Mouse (Mus musculus) ovary, postnatal 36 days (tissue): ENCODE measurements at regions not wholly inside any gene's neighbourhood (a gene's known extent, or its start where the extent isn't known, plus 50 kb on each side); places are given as distances from the start of the nearest gene placed in this dataset.
"Not testable (repeated sequence)": the region's sequence is repeated elsewhere in the genome, so short reads cannot be mapped to it uniquely, and the experiment has no call there.

Source experiments
- DNase-seq: peaks from one replicate; pipeline ENCODE4 v3.0.0; 2022; ENCODE audit warnings: low spot score, mixed read lengths

DNA sequence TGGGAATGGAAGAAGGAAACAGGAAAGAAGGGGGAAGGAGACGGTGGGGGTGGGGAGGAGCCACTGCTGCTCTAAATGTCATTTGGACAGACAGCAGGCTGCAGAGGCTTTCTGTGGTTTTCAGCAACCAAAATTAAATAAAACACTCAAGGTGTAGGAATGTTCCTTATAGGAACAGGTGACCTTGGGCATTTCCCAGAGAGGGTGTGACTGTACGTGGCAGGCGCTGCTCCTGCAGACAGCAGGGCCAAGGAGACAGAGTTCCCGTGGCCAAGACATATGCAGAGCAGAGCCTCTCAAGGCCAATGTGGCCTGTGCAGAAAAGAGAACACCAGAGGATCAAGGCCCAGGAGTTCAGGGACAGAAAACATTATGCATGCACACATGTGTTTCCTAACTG is 175.9 kb upstream of the Afdn start:
- no peak for DNase-seq

- not testable (repeated sequence) for DNase-seq
Observed at GRCm38 (mm10) chr17:13590240-13590837, 170.0 kb upstream of the Afdn start.
